Mouse (Mus musculus): ENCODE data around the gene Msrb3. TPM values are rescaled to one million over a fixed set of nuclear protein-coding genes. Genes with fewer than 3 reads are reported as not detected.

Gene Msrb3
- total and polyA plus RNA-seq, 2 experiments from 2014 or later = 45.0 to 122 TPM

- Histone ChIP-seq H3K4me3 (ENCODE audit: low read depth, low read length) (no peak overlapping the region), H3K36me3 (replicated peaks; ENCODE audit: control insufficient read depth, insufficient read depth, low read length) (peaks cover 51% of the 10 kb centered on the region), H3K9me3 (replicated peaks; ENCODE audit: control insufficient read depth, low read length) (no peaks in the 10 kb centered on the region), H3K27ac (ENCODE audit: low read depth) (no peak overlapping the region), H3K9ac (replicated peaks; ENCODE audit: low read depth, low read length) (no peak overlapping the region), H3K4me1 (ENCODE audit: control insufficient read depth, insufficient read depth) (no peaks in the 10 kb centered on the region), H3K4me2 (ENCODE audit: low read depth, low read length) (no peak overlapping the region), H3K27me3 (ENCODE audit: control insufficient read depth, insufficient read depth, low read length) (no peaks in the 10 kb centered on the region)
- no peak for ATAC-seq (ENCODE audit: insufficient read depth, low read depth)
- WGBS = 91% methylated on average over 12 of the region's 12 CpGs
- no peak for DNase-seq (ENCODE audit: low spot score)
- no peak for TF ChIP-seq CTCF (IDR thresholded peaks at IDR 0.05; ENCODE audit: low read depth)
Measured at GRCm38 (mm10) chr10:120827761-120828160, 71.1 kb downstream of the Msrb3 start.

GRCm38 (mm10) chr10:120826795-120827669, 71.9 kb downstream of the Msrb3 start:
- H3K4me3 ChIP-seq (ENCODE audit: low read depth, low read length) = peak overlapping the region; percentile 0; the same call in 1 of the 2 replicates
- ATAC-seq (ENCODE audit: insufficient read depth, low read depth) = peak; percentile 75
- no peaks in the 10 kb centered on the region for H3K9me3 ChIP-seq (replicated peaks; ENCODE audit: control insufficient read depth, low read length)
- no peak overlapping the region for H3K27ac ChIP-seq (ENCODE audit: low read depth)
- no peak overlapping the region for H3K9ac ChIP-seq (replicated peaks; ENCODE audit: low read depth, low read length)
- DNase-seq (ENCODE audit: low spot score) = no peak
- peaks cover 53% of the 10 kb centered on the region for H3K36me3 ChIP-seq (replicated peaks; ENCODE audit: control insufficient read depth, insufficient read depth, low read length)
- WGBS = 53% methylated on average over 27 of the region's 27 CpGs
- TF ChIP-seq CTCF (IDR thresholded peaks at IDR 0.05; ENCODE audit: low read depth) (no peak), EP300 (IDR thresholded peaks at IDR 0.05; ENCODE audit: low read depth) (no peak)
- H3K4me1 ChIP-seq (ENCODE audit: control insufficient read depth, insufficient read depth) = no peaks in the 10 kb centered on the region
- H3K27me3 ChIP-seq (ENCODE audit: control insufficient read depth, insufficient read depth, low read length) = no peaks in the 10 kb centered on the region
- H3K4me2 ChIP-seq (ENCODE audit: low read depth, low read length) = peak overlapping the region; percentile 20; the same call in 1 of the 2 replicates

DNA sequence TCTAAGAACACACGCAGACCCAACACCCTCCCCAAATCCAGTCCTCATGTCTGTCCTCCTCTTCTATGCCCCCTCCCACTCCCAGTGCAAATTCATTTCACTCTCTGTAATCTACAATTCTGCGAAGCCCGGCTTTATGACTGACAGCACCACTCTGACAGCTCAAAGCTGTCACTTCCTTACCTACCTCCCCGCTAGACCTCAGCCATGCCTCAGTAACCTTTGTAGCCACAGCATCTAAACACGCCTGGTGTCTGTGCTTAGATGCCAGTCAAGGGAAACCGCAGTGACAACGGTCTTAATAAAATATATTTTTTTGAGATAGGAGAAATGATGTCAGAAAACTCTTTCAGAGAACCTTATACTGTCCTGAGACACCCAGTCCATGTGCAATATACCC, 72.5 kb downstream of the Msrb3 start:
- H3K4me3 ChIP-seq (ENCODE audit: low read depth, low read length) = no peak overlapping the region
- H3K4me1 ChIP-seq (ENCODE audit: control insufficient read depth, insufficient read depth) = no peaks in the 10 kb centered on the region
- no peak overlapping the region for H3K4me2 ChIP-seq (ENCODE audit: low read depth, low read length)
- TF ChIP-seq EP300 (IDR thresholded peaks at IDR 0.05; ENCODE audit: low read depth) = no peak
- TF ChIP-seq CTCF (IDR thresholded peaks at IDR 0.05; ENCODE audit: low read depth) = no peak
- H3K36me3 ChIP-seq (replicated peaks; ENCODE audit: control insufficient read depth, insufficient read depth, low read length) = peaks cover 47% of the 10 kb centered on the region
- no peak for DNase-seq (ENCODE audit: low spot score)
- H3K9ac ChIP-seq (replicated peaks; ENCODE audit: low read depth, low read length) = no peak overlapping the region
- no peak overlapping the region for H3K27ac ChIP-seq (ENCODE audit: low read depth)
- ATAC-seq (ENCODE audit: insufficient read depth, low read depth) = no peak
- WGBS = 68% methylated on average over 7 of the region's 7 CpGs
- H3K9me3 ChIP-seq (replicated peaks; ENCODE audit: control insufficient read depth, low read length) = no peaks in the 10 kb centered on the region
- H3K27me3 ChIP-seq (ENCODE audit: control insufficient read depth, insufficient read depth, low read length) = no peaks in the 10 kb centered on the region

GRCm38 (mm10) chr10:120825594-120825993, 73.3 kb downstream of the Msrb3 start:
- 81% methylated on average over 11 of the region's 11 CpGs for WGBS
- DNase-seq (ENCODE audit: low spot score) (no peak), ATAC-seq (ENCODE audit: insufficient read depth, low read depth) (no peak)

GRCm38 (mm10) chr10:120821491-120822358, 77.2 kb downstream of the Msrb3 start:
- no peak overlapping the region for H3K27ac ChIP-seq (ENCODE audit: low read depth)
- TF ChIP-seq EP300 (IDR thresholded peaks at IDR 0.05; ENCODE audit: low read depth) (no peak), CTCF (IDR thresholded peaks at IDR 0.05; ENCODE audit: low read depth) (no peak)
- H3K36me3 ChIP-seq (replicated peaks; ENCODE audit: control insufficient read depth, insufficient read depth, low read length) = peaks cover 40% of the 10 kb centered on the region
- ATAC-seq (ENCODE audit: insufficient read depth, low read depth) = no peak
- H3K9me3 ChIP-seq (replicated peaks; ENCODE audit: control insufficient read depth, low read length) = no peaks in the 10 kb centered on the region
- H3K4me1 ChIP-seq (ENCODE audit: control insufficient read depth, insufficient read depth) = no peaks in the 10 kb centered on the region
- DNase-seq (ENCODE audit: low spot score) = no peak
- 46% methylated on average over 20 of the region's 20 CpGs for WGBS
- no peak overlapping the region for H3K4me2 ChIP-seq (ENCODE audit: low read depth, low read length)
- H3K9ac ChIP-seq (replicated peaks; ENCODE audit: low read depth, low read length) = no peak overlapping the region
- H3K4me3 ChIP-seq (ENCODE audit: low read depth, low read length) = no peak overlapping the region
- H3K27me3 ChIP-seq (ENCODE audit: control insufficient read depth, insufficient read depth, low read length) = no peaks in the 10 kb centered on the region

More at GRCm38 (mm10) chr10:120825594-120825993, 73.3 kb downstream of the Msrb3 start:
- Histone ChIP-seq H3K9me3 (replicated peaks; ENCODE audit: control insufficient read depth, low read length) (no peaks in the 10 kb centered on the region), H3K4me1 (ENCODE audit: control insufficient read depth, insufficient read depth) (no peaks in the 10 kb centered on the region), H3K27me3 (ENCODE audit: control insufficient read depth, insufficient read depth, low read length) (no peaks in the 10 kb centered on the region), H3K4me3 (ENCODE audit: low read depth, low read length) (no peak overlapping the region), H3K36me3 (replicated peaks; ENCODE audit: control insufficient read depth, insufficient read depth, low read length) (peaks cover 44% of the 10 kb centered on the region), H3K27ac (ENCODE audit: low read depth) (no peak overlapping the region), H3K4me2 (ENCODE audit: low read depth, low read length) (no peak overlapping the region), H3K9ac (replicated peaks; ENCODE audit: low read depth, low read length) (no peak overlapping the region)
- TF ChIP-seq EP300 (IDR thresholded peaks at IDR 0.05; ENCODE audit: low read depth) (no peak), CTCF (IDR thresholded peaks at IDR 0.05; ENCODE audit: low read depth) (no peak)

Measured in heart, postnatal 0 days (tissue).